15 mouse cellular contexts compared by ENCODE assay signal in the genomic region with DNA sequence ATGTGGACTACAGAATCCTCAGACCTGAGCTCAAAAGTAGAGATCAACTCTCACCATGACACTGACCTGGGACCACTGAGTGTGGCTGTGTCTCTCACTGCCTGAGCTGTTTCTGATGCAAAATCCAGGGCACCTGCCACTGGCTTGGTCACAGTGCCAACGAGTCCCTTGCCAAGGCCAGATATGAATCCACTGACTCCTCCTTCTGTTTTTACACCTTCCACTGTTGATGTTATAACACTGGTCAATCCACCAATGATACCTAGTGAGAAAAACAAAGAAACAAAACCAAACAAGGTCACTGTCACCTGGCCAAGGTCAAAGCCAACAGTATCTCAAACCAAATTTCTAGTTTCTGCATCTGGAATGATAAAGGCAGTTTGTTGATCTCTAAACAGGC.
"Had no signal": no experiment of that assay in that cellular context is flagged by ENCODE, and none has a peak within 500 bp of the region (broad histone marks: within the 10 kb centered on the region; RNA-seq: fewer than 3 reads in every experiment).

No protein-coding gene starts in this region.

- H3K9ac ChIP-seq: limb, embryonic 15.5 days; liver, embryonic 15.5 days; lung, embryonic 14.5 days; neural tube, embryonic 15.5 days had no signal

- H3K9me3 ChIP-seq: limb, embryonic 15.5 days; liver, embryonic 15.5 days; midbrain, embryonic 10.5 days; neural tube, embryonic 15.5 days had no signal

- H3K27me3 ChIP-seq: limb, embryonic 15.5 days; liver, embryonic 15.5 days; neural tube, embryonic 15.5 days had no signal

- H3K27ac ChIP-seq: limb, embryonic 15.5 days; liver, embryonic 15.5 days; midbrain, embryonic 10.5 days; neural tube, embryonic 15.5 days; stomach, postnatal 0 days had no signal

- H3K4me2 ChIP-seq: limb, embryonic 15.5 days; liver, embryonic 15.5 days; lung, embryonic 14.5 days; neural tube, embryonic 15.5 days had no signal

- H3K4me1 ChIP-seq: midbrain, embryonic 10.5 days; neural tube, embryonic 15.5 days had no signal

- H3K4me3 ChIP-seq: limb, embryonic 15.5 days; liver, embryonic 15.5 days; midbrain, embryonic 10.5 days; myocyte; neural tube, embryonic 15.5 days had no signal

- DNase-seq: kidney, adult 8-10 months; kidney, postnatal 25 days; layer of hippocampus, adult 9-11 months; layer of hippocampus, postnatal 36 days; lung, embryonic 14.5 days; midbrain, embryonic 14.5 days; right cerebral cortex, adult 18-20 months; right cerebral cortex, postnatal 25 days; thymus, postnatal 4 days had no signal
